Mouse (Mus musculus) frontal cortex, postnatal 10 days (tissue): ENCODE measurements around the gene Ntsr1.

Experiments used
- DNase-seq, 2 experiments: peaks; one replicate each; pipeline ENCODE4 v3.0.0; 2022; ENCODE audit warnings: low spot score in 2 of 2, mixed read lengths in 1 of 2

Gene Ntsr1

GRCm38 (mm10) chr2:180562146-180562545, 62.4 kb downstream of the Ntsr1 start:
- no peak for DNase-seq

DNA sequence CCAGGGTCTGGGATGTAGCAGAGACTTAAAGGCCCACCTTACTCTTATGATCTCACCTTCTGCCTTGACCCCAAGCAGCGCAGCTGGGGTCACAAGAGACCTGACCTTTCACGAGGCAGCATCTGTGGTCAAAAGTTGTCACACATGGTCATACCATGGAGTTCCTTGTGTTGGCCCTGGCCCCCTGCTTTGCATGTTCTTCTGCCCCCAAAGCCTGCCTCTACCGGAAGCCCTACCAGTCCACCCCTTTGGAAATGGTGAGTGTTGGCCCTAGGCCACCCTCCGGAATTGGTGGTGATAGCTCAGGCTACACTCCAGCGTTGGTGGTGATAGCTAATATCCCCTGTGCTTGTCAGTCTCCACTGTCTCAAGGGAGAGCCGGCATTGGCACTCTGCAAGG, 63.5 kb downstream of the Ntsr1 start:
- no peak for DNase-seq

DNA sequence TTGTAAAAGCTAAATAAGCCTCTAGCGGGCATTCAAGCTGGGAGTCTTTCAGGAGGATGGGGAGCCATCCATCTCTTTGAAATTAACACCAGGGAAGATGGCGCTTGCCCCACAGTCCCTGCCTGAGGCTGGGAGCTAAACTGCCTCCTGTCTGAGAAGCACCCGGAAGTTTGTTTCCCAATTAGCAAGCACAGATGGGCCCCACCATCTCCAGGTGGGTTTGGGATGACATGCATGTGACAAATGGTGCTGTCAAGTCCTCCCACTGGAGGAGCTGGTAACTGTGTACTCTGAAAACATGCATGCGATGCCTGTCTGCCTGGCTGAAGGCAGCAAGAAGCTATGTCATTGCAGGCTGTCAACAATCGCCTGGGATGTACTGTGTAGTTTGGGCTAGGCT, 64.1 kb downstream of the Ntsr1 start:
- DNase-seq = no peak

GRCm38 (mm10) chr2:180566240-180566913, 66.6 kb downstream of the Ntsr1 start:
- DNase-seq = no peak

- no peak for DNase-seq
Measured at GRCm38 (mm10) chr2:180569028-180569643, 69.4 kb downstream of the Ntsr1 start.

- no peak for DNase-seq
Measured at GRCm38 (mm10) chr2:180576482-180576881, 76.7 kb downstream of the Ntsr1 start.

DNA sequence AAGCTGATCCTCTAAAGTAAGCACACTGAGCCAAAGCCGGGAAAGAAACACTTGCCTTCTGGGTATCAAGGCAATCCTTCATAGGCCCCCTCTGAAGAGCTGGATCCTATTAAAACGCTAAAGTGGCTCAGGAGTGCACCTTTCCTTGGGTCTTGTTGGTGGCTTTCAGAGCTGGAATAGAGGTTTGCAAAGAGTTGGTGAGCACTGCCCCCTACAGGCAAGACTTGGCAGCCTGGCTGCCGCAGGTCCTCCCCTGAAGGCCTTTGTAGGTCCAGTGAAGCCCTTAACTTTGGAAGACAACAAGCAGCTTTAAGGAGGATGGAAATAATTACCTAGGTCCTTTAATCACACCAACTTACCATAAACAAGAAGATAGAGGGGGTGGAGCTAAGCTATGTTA, 78.9 kb downstream of the Ntsr1 start:
- DNase-seq = peak in 1 of 2 experiments; percentile 66

DNA sequence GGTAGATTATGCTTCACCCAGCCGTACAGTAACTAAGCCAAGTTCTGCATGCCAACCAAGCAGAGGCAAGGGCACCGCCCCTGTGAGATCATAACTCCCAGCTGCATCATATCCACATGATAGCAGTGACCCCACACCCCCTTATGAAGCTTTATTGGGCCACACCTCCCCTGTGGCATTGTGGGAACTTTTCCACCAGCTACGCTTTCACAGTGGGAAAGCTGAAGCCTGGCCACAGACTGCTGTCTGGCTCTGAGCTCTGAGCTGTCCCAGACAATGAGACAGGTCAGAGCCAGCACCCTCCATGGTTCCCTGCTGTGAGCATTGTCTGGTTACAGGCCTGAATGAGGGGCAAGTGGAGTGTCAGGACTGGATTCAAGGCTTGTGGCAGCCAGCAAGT, 81.2 kb downstream of the Ntsr1 start, which contains the start of gene Mrgbp:
Gene Mrgbp, plus strand, starts transcription at position 303 of the 400 bp plus-strand sequence.
- no peak for DNase-seq

DNA sequence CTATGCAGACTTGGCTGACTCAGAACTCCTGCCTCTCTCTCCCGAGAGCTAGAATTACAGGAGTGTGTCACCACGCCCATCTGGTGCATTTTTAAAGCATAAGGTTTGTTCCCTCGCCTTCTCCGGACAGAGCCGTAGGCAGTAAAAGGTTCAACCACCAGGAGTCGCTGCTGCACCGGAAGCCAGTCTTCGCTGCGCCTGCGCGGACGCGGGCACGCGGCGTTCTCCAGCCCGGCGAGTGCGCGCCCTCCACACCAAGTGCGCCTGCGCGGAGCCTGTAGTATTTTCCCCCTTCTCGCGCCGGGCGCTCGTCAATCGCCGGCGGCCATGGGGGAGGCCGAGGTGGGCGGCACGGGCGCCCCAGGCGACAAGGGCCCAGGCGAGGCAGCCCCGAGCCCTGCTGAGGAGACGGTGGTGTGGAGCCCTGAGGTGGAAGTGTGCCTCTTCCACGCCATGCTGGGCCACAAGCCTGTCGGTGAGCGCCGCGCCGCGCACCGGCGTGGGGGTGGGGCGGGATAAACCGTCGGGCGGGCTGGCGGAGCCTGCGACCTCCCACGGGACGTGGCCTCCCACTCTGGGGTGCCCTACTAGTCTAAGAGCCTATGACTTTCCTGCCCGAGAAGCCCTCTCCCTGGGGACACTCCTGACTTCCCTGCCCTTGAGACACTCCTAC, 82.8 kb downstream of the Ntsr1 start:
- DNase-seq = peak; percentile 86 to 96

GRCm38 (mm10) chr2:180583154-180583507, 83.4 kb downstream of the Ntsr1 start:
- no peak for DNase-seq

DNA sequence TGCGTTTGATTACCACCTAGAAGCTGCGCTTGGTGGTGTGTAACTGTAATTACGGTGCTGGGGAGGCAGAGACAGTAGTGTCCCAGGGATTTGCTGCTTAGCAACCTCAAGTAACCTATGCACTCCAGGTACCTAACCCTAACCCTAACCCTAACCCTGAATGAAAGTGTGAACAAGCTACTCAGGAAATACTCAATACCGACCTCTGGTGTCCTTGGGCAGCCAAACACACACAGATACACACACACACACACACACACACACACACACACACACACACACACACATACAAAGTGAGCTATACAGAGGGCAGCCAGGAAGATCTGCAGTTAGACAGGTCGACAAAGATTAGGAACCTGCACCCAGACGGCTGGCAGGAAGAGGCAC, 89.0 kb downstream of the Ntsr1 start:
- no peak for DNase-seq

- peak; percentile 75 to 86 for DNase-seq
Measured at GRCm38 (mm10) chr2:180589123-180589831, 89.5 kb downstream of the Ntsr1 start, which contains the start of gene Ogfr. Gene Ogfr (plus strand): TSS chr2:180589245.
